Mouse (Mus musculus): Measurements from ENCODE around the gene Tnc.
A peak's percentile ranks its signal among the peaks of the same experiment; 100 is the strongest.
"Not testable (repeated sequence)": the region's sequence is repeated elsewhere in the genome, so short reads cannot be mapped to it uniquely, and the experiment has no call there.

The Tnc gene

DNA sequence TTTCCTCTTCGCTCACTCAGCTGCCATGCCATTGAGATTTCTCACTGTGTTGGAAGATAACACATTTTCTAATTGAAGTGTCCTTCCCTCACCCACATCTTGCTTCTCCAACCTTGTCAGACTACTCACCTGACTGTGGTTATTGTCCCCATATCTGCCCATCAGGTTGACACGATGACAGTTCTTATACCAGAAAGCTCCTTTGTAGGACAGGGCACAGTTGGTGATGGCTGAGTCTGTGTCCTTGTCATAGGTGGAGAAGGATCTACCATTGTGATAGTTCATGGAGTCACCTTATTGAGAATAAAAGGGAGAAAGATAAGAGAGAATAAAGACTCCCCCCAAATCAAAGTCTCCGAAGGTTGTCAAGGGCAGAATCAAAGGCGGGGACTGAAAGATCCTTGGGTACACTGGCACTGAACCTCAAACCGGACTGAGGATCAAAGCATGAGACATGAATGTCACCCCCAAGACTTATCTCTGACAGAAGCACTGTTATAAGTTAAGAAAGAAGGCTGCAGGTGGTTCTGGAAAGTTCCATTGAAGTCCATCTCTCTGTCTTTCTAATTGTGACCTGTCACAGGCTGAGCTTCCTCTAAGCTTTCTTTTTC lies 84.9 kb downstream of the Tnc start:
- DNase-seq = no peak

DNA sequence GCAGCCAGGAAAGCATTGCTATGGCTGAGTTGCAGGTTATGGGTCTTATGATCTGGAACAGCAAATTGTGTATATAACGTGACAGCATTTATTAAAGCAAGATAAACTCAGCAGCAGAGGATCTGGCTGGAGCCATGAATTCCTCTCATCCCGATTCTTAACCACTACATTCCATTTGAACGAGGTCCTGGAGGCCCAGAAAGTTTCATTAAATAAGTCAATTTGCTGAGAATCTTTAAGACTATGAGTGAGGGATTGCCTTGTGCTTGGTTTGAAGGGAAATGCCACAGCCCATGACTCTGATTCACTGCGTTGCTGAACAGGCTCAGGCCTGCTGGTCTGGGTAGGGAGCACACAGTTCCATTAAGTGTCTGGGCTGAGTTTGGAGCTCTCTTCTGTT lies 88.2 kb downstream of the Tnc start:
- no peak for DNase-seq

DNA sequence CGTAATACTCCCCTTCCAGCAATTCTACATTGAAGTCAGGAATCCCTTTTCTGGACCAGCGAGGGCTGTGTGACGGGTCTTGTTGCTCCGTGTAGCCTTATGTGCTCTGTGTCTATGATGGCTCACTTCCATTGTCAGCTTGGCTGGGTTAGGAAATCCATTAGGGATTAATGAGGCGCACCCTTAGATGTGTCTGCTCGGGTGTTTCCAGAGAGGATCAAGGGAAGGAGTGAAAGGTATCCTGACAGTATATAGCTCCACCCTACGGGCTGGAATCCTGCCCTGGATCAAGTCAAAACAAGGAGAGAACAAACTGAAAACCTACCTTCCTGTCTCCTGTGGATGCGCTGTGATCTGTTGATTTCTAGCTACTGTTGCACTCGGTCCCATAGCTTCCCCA lies 96.8 kb downstream of the Tnc start:
- DNase-seq = no peak

DNA sequence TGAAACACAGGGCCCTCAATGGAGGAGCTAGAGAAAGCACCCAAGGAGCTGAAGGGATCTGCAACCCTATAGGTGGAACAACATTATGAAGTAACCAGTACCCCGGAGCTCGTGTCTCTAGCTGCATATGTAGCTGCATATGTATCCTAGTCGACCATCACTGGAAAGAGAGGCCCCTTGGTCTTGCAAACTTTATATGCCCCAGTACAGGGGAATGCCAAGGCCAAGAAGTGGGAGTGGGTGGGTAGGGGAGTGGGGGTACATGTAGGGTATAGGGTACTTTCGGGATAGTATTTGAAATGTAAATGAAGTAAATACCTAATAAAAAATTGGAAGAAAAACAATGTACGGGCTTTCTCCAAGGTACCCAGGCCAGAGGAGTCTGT lies 98.1 kb downstream of the Tnc start:
- DNase-seq = not testable (repeated sequence)

DNA sequence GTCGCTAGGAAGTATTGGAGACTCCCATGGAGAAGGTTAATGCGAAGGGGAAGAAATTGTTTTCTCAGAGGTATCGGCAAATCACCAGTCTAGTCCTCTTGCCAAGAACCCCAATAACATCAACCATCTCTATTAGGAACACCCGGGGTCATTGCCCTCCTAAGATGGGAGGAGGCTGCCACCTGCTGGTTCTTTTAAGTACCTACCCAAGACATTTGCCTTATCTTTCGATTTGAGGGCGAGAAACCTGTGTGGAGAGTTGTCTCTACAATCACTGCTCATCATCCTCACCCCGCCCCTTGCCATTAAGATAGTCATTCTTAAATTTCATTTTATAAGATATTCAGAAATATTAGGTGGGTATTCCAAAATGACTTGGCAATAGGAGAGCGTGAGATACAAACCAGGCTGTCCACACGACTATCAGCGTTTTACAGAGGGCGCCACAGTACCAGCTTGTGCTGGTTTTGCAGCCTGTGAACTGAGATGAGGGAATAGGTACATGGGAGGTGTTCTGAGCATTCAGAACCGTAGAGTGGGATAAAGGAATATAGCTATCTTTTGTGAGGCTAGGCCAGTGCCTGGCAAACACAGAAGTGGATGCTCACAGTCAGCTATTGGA lies 98.6 kb downstream of the Tnc start:
- peak; percentile 53 to 73 for DNase-seq

DNA sequence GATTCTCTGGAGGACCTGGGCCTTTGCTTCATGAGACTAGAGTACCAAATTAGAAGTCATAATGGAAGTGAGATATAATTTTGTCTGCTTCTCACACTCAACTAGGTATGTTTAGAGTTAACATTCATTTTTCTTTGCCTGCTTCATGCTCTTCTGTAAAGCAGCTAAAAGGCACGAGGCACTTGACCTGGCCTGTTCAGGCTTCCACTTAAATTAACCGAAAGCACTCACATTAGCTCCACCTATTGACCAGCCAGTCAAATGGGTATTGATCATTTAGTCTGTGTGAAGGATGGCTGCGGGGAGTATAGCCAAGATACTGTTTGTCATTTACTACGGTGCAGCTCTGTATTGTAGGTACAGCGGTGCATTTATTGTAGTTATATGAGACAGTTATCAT lies 103.0 kb downstream of the Tnc start:
- DNase-seq = no peak

DNA sequence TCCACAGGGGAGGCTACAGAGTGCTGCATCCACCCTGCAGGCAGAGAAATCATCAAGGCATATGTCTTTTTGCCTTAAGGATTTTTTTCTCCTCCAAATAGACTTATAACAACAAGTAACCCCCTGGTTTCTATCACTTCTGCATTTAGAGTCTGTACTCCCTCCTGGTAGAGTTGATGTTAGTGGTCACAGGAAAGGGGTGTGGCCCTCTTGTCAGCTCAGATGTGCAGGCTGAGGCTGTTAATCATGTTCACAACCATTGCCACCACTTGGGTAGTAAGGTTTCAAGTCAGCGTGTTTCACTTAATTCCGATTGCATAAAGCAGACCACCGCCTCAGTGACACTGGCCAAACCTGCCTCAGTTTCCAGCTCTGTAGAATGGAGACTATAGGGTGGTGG lies 103.9 kb downstream of the Tnc start:
- DNase-seq = no peak

DNA sequence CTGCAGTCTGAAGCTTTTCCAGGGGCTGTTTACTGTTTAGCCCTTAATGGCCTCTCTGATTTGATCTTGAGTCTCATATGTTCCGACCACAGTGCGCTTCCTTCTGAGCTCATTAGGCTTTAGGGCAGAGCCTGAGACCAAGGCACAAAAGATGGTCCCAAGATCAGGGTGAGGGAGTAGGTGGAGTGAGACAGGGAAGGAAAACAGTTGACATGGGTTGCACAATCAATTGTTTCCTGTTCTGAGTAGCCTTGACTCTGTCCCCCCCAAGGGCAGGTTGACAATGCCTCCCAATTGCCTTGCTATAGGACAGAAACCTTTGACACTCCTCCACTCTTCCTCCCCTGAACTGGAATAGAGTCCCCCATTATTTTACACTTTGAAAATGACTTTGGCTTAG lies 105.4 kb downstream of the Tnc start:
- no peak for DNase-seq

DNA sequence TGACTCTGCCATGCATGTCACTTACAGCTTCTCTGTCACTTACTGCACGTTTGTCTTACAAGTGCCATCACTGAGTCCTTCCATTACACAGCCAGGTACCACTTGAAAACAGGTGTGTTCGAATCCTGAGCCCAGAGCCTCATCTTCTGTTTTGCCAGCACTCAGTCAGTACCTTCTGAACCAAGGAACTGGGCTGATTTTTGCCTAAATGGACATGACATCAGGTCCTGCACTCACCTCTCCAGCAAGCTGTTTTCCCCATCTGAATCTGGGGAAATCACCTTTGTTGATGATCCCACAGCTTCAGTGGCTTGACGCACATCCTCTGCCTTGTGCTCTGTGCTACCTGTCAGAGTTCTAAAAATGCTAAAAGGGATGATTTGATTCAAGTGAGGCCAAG lies 107.4 kb downstream of the Tnc start:
- DNase-seq = no peak

DNA sequence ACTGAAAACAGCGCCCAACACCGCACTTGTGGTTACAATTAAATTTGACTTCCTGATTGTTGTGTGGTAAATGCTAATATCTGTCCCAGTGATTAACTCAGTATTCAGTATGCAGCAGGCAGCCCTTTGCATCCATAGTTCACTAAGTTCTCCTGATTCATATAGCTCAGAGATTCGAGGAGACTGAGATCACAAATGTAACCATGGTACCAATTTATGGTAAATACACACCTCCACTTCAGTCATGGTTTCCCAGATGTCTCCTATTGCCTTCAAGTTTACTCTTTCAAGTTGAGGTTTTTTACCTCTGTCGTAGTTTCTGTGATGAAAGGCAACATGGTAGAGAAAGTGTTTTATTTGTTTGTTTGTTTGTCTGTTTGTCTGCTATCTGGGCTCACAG lies 110.9 kb downstream of the Tnc start:
- no peak for DNase-seq

DNA sequence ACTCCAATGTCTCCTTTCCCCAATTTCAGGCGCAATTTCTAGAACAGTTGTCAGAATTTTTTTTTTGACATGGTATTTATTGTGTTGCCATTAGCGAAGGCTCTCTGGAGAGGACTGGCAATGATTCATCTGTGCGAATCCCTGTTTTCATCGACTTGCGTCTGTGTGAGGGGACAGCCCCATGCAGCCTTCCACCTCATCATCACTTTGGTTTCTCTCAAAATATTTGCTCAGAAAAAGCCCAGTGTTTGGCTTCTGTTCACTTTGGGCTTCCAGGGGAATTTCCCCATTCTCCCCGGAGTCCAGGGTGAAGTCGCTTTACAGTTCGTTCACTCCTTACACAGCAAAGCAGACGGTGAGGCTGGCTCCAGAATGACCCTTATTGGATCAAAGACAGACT lies 111.5 kb downstream of the Tnc start:
- DNase-seq = no peak

DNA sequence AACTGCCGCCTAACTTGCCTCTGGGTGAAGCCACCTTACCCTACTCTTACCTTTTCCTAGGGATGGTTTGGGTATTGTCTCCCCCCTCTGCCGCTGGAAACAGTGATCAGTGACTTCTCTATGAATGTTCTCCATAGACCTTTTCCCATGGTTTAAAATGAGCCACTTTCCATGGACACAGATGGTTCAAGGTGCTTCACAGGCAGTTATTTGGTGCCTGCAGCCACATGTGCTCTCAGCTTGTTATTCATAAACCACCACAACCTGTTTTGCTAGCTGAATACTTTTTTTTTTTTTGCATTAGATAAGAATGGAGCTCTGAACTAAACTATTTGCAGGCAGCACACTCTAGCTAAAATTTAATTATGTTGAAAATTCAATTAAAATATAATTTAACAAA lies 116.0 kb downstream of the Tnc start:
- DNase-seq = no peak

DNA sequence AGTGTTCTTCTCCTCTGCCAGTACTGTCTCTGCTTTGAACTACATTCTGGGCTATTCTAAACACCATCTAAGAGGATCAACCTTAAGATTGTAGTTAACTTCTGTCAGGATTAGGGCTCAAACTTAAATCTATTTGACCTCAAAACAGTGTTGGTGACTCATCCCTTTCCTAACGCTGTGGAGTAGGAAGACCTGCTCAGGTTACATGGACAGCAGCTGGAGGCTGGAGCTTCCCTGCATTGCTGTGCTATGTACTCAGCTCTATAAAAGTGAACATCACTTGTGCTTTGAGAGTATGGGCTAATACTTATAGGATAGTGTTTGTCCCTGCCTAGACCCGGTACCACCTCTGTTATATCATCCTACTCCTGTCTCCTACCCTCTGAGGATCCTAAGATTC lies 117.3 kb downstream of the Tnc start:
- DNase-seq = no peak

DNA sequence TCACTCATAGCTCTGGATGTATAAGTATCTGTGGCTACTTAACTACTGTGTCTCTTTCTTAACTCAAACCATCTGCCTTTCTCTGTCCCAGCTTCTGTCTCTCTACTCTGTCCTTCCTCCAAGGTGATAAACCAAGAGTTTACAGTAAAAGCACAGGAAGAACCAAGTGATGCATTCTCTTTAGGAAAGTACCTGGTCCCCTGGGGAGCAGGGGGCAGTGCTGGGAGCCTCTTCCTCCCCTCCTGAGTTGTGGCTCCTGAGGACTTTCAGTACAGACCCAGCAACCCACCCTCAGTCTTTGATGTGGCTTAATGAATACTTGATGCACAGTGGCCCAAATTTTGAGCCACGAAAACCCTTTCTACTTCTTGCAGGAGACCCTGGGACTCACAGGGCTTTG lies 118.6 kb downstream of the Tnc start:
- no peak for DNase-seq

DNA sequence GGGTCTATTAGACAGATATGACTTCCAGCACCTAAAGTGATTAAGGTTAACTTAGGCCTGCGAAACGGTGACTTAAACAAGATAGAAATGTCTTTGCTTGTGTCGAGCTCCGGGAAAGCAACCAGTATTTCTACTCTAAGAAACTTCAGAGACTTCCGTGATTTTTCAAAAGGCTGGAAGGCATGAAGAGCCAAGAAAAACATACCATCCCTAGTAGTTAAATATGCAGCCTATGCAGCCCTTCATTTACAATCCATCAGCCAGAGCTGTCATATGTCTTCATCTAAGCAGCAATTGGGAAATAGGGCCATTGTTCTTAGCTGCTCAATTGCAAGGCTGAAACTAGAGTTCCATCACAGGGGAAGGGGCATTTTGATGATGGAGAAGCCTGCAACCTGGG lies 129.6 kb downstream of the Tnc start:
- no peak for DNase-seq

DNA sequence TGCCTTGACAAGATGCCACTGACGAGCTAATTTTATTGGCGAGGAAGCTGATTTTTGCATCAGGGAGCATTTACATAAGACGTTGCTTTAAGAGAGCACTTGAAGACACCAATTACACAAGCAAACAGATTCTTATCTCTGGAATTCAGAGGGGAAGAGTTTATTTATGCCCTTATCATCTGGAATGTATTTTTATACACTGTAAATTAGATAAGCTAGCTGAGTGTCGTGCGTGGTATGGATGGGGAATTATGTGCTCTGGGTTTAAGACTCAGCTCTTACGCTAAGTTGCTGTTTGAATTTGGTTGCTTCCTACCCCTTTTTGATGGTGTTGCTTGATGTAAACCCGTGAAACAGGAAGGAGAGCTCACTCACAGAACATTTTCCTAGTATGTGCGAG lies 130.1 kb downstream of the Tnc start:
- no peak for DNase-seq

DNA sequence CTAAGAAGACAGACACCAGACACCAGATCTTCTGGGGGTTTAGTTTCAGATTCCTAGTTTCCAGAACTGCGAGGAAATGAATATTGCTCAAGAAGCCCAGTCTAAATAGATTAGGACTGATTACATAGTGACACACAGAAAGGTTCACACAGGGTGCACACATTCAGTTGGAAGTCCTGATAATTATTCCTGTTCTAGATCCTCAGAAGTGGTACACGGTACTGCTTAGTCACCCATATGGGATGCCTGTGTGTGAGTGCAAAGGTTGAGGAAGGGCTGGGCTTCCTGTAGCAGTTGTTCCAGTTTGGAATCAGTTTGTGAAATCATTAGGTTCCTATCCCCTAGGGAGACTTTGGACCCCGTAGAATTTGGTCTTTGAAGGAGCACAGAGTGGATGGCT lies 130.5 kb downstream of the Tnc start:
- no peak for DNase-seq
